Mouse (Mus musculus) embryonic facial prominence, embryonic 13.5 days (tissue): ENCODE results near the gene Gm6993. TPM values are rescaled to one million over a fixed set of nuclear protein-coding genes. Genes with fewer than 3 reads are reported as not detected.

Experiments used
- ATAC-seq: fragments of 200-750 bp; cut with Nextera tagmentation; 2 replicates; pipeline ENCODE4 v1.8.0; 2017; ENCODE audit warnings: low read depth; ENCODE audit not compliant: insufficient number of reproducible peaks, insufficient read depth, low FRiP score, low TSS enrichment
- H3K27ac ChIP-seq: fragments of 300-500 bp; sonication (generic); 2 replicates; pipeline ENCODE4 v1.5.1; 2015; ENCODE audit warnings: moderate library complexity, mild to moderate bottlenecking, inconsistent platforms
- H3K27me3 ChIP-seq: fragments of 300-500 bp; sonication (generic); 2 replicates; pipeline ENCODE4 v1.6.1; 2015; ENCODE audit warnings: mild to moderate bottlenecking, inconsistent platforms
- H3K36me3 ChIP-seq: fragments of 300-500 bp; sonication (generic); 2 replicates; pipeline ENCODE4 v1.6.1; 2015; ENCODE audit warnings: mild to moderate bottlenecking, inconsistent platforms
- H3K4me1 ChIP-seq: fragments of 300-500 bp; sonication (generic); 2 replicates; pipeline ENCODE4 v1.6.1; 2015; ENCODE audit warnings: inconsistent platforms
- H3K4me2 ChIP-seq: fragments of 300-500 bp; sonication (generic); 2 replicates; pipeline ENCODE4 v1.6.1; 2015; ENCODE audit warnings: moderate library complexity, mild to moderate bottlenecking, inconsistent platforms
- H3K4me3 ChIP-seq: fragments of 300-500 bp; sonication (generic); 2 replicates; pipeline ENCODE4 v1.5.1; 2015; ENCODE audit warnings: mild to moderate bottlenecking, inconsistent platforms
- H3K9ac ChIP-seq: fragments of 300-500 bp; sonication (generic); 2 replicates; pipeline ENCODE4 v1.6.1; 2015; ENCODE audit warnings: mild to moderate bottlenecking, inconsistent platforms
- H3K9me3 ChIP-seq: fragments of 300-500 bp; sonication (generic); 2 replicates; pipeline ENCODE4 v1.6.1; 2016; ENCODE audit warnings: inconsistent platforms
- WGBS: fragments of 180-500 bp; shearing (Covaris S2); methylation state at CpG from one replicate; pipeline ENCODE4 v1.1.7; 2015; ENCODE audit warnings: mixed read lengths; 5-methylcytosine and 5-hydroxymethylcytosine counted together
- polyA plus RNA-seq: library from polyadenylated mRNA; unstranded; fragments of >200 nt; fragmentation: Nextera tagmentation; extraction: Ambion mirVana; gene quantifications from 2 replicates; pipeline ENCODE4 v1.2.1, GENCODE M21; 2015

The Gm6993 gene
- polyA plus RNA-seq, 1 experiment from 2014 or later: not detected

- no peak overlapping the region for H3K27ac ChIP-seq
- no peak overlapping the region for H3K4me2 ChIP-seq
- H3K4me3 ChIP-seq: no peak overlapping the region
- WGBS: 54% methylated on average over 6 of the region's 6 CpGs
- H3K9ac ChIP-seq: no peak overlapping the region
- H3K27me3 ChIP-seq: no peaks in the 10 kb centered on the region
- H3K36me3 ChIP-seq: no peaks in the 10 kb centered on the region
- no peak for ATAC-seq
- H3K4me1 ChIP-seq: peaks cover 8% of the 10 kb centered on the region
- no peaks in the 10 kb centered on the region for H3K9me3 ChIP-seq
Measured at GRCm38 (mm10) chr12:31241595-31242342, 1.2 kb downstream of the Gm6993 start.

- Histone ChIP-seq H3K4me3 (no peak overlapping the region), H3K27ac (no peak overlapping the region), H3K9ac (no peak overlapping the region), H3K36me3 (no peaks in the 10 kb centered on the region), H3K4me2 (no peak overlapping the region), H3K4me1 (no peaks in the 10 kb centered on the region), H3K27me3 (no peaks in the 10 kb centered on the region), H3K9me3 (no peaks in the 10 kb centered on the region)
- no peak for ATAC-seq
- WGBS: 89% methylated on average over 2 of the region's 2 CpGs
Measured at GRCm38 (mm10) chr12:31244001-31244400, 3.4 kb downstream of the Gm6993 start.

- Histone ChIP-seq H3K4me1 (no peaks in the 10 kb centered on the region), H3K36me3 (no peaks in the 10 kb centered on the region), H3K4me2 (no peak overlapping the region), H3K27me3 (no peaks in the 10 kb centered on the region), H3K27ac (no peak overlapping the region), H3K4me3 (no peak overlapping the region), H3K9ac (no peak overlapping the region), H3K9me3 (no peaks in the 10 kb centered on the region)
- 89% methylated on average over 3 of the region's 3 CpGs for WGBS
- no peak for ATAC-seq
Measured at GRCm38 (mm10) chr12:31244691-31245090, 4.1 kb downstream of the Gm6993 start.

GRCm38 (mm10) chr12:31246153-31246552 is 5.6 kb downstream of the Gm6993 start:
- H3K4me1 ChIP-seq: no peaks in the 10 kb centered on the region
- 65% methylated on average over 3 of the region's 3 CpGs for WGBS

GRCm38 (mm10) chr12:31246615-31247014 is 6.0 kb downstream of the Gm6993 start:
- H3K27ac ChIP-seq: no peak overlapping the region
- no peaks in the 10 kb centered on the region for H3K36me3 ChIP-seq
- no peaks in the 10 kb centered on the region for H3K27me3 ChIP-seq
- no peaks in the 10 kb centered on the region for H3K9me3 ChIP-seq
- H3K9ac ChIP-seq: no peak overlapping the region
- H3K4me3 ChIP-seq: no peak overlapping the region
- 42% methylated on average over 3 of the region's 3 CpGs for WGBS
- H3K4me1 ChIP-seq: no peaks in the 10 kb centered on the region
- ATAC-seq: no peak
- no peak overlapping the region for H3K4me2 ChIP-seq

More at GRCm38 (mm10) chr12:31246153-31246552, 5.6 kb downstream of the Gm6993 start:
- no peak overlapping the region for H3K4me2 ChIP-seq
- ATAC-seq: no peak
- no peak overlapping the region for H3K4me3 ChIP-seq
- no peaks in the 10 kb centered on the region for H3K36me3 ChIP-seq
- H3K27me3 ChIP-seq: no peaks in the 10 kb centered on the region
- no peaks in the 10 kb centered on the region for H3K9me3 ChIP-seq
- H3K9ac ChIP-seq: no peak overlapping the region
- H3K27ac ChIP-seq: no peak overlapping the region

- Histone ChIP-seq H3K36me3 (no peaks in the 10 kb centered on the region), H3K27me3 (no peaks in the 10 kb centered on the region), H3K9me3 (no peaks in the 10 kb centered on the region), H3K27ac (no peak overlapping the region), H3K4me2 (no peak overlapping the region), H3K9ac (no peak overlapping the region), H3K4me3 (no peak overlapping the region), H3K4me1 (no peaks in the 10 kb centered on the region)
- ATAC-seq: no peak
- 55% methylated on average over 3 of the region's 3 CpGs for whole genome bisulfite sequencing
Measured at GRCm38 (mm10) chr12:31248165-31248564, 7.6 kb downstream of the Gm6993 start.

GRCm38 (mm10) chr12:31248681-31249080 is 8.1 kb downstream of the Gm6993 start:
- Histone ChIP-seq H3K4me3 (no peak overlapping the region), H3K36me3 (no peaks in the 10 kb centered on the region), H3K4me1 (no peaks in the 10 kb centered on the region), H3K27ac (no peak overlapping the region), H3K9me3 (no peaks in the 10 kb centered on the region), H3K27me3 (no peaks in the 10 kb centered on the region), H3K4me2 (no peak overlapping the region), H3K9ac (no peak overlapping the region)
- 40% methylated on average over 10 of the region's 10 CpGs for WGBS
- no peak for ATAC-seq

- no peaks in the 10 kb centered on the region for H3K27me3 ChIP-seq
- H3K36me3 ChIP-seq: no peaks in the 10 kb centered on the region
- H3K4me1 ChIP-seq: 0 out of 2 replicates have a peak, but pooled peaks cover 4% of the 10 kb centered on the region
- WGBS: 52% methylated on average over 4 of the region's 4 CpGs
- H3K4me3 ChIP-seq: no peak overlapping the region
- no peaks in the 10 kb centered on the region for H3K9me3 ChIP-seq
- ATAC-seq: no peak
- no peak overlapping the region for H3K9ac ChIP-seq
- no peak overlapping the region for H3K27ac ChIP-seq
- no peak overlapping the region for H3K4me2 ChIP-seq
Measured at GRCm38 (mm10) chr12:31252259-31252658, 11.7 kb downstream of the Gm6993 start.

- WGBS: 81% methylated on average over 8 of the region's 8 CpGs
- no peak for ATAC-seq
- no peaks in the 10 kb centered on the region for H3K9me3 ChIP-seq
Measured at GRCm38 (mm10) chr12:31254978-31255377, 14.4 kb downstream of the Gm6993 start.

GRCm38 (mm10) chr12:31256121-31256903 is 15.7 kb downstream of the Gm6993 start:
- Histone ChIP-seq H3K4me3 (no peak overlapping the region), H3K4me1 (0 out of 2 replicates have a peak, but pooled peaks cover 4% of the 10 kb centered on the region), H3K27me3 (no peaks in the 10 kb centered on the region), H3K9ac (no peak overlapping the region), H3K9me3 (no peaks in the 10 kb centered on the region), H3K4me2 (no peak overlapping the region), H3K27ac (no peak overlapping the region), H3K36me3 (no peaks in the 10 kb centered on the region)
- ATAC-seq: no peak
- WGBS: 67% methylated on average over 9 of the region's 9 CpGs

More at GRCm38 (mm10) chr12:31254978-31255377, 14.4 kb downstream of the Gm6993 start:
- Histone ChIP-seq H3K36me3 (no peaks in the 10 kb centered on the region), H3K27me3 (no peaks in the 10 kb centered on the region), H3K9ac (no peak overlapping the region), H3K4me2 (no peak overlapping the region), H3K4me3 (no peak overlapping the region), H3K4me1 (0 out of 2 replicates have a peak, but pooled peaks cover 4% of the 10 kb centered on the region), H3K27ac (no peak overlapping the region)

- Histone ChIP-seq H3K4me1 (peaks cover 23% of the 10 kb centered on the region), H3K9ac (no peak overlapping the region), H3K27ac (no peak overlapping the region), H3K4me3 (no peak overlapping the region), H3K27me3 (no peaks in the 10 kb centered on the region; the same call in 1 of the 2 replicates), H3K4me2 (no peak overlapping the region), H3K36me3 (peaks cover 3% of the 10 kb centered on the region), H3K9me3 (no peaks in the 10 kb centered on the region)
- no peak for ATAC-seq
- 91% methylated on average over 3 of the region's 3 CpGs for WGBS
Measured at GRCm38 (mm10) chr12:31261882-31262281, 21.3 kb downstream of the Gm6993 start.
